Mouse (Mus musculus): ENCODE data around the gene Agpat2.

DNA sequence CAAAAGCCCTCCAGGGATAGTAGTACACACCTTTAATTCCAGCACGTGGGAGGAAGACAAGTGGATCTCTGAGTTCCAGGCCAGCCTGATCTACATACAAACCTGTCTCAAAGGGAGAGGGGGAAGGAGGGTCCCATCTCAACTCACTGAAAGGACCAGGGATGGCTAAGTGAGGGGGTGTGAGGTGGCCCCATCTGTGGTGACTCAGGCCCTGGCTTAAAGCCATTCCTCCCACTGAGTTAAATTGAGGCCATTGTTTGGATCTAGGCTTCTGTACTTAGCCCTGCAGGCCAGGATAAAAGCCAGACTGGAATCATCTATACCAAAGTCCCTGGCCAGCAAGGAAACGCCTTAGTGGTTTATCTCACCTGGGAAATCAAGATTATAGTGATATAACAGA, 17.0 kb upstream of the Agpat2 start:
- no peak for TF ChIP-seq CHD2 (IDR thresholded peaks at IDR 0.05; ENCODE audit: low read depth, low read length)
- no peak for TF ChIP-seq MAFK (IDR thresholded peaks at IDR 0.05; ENCODE audit: insufficient read depth, low read depth, low read length)
- no peak for TF ChIP-seq HCFC1 (IDR thresholded peaks at IDR 0.05; ENCODE audit: borderline replicate concordance, insufficient read depth, low read length)
